Mouse (Mus musculus) left cerebral cortex, postnatal 14 days (tissue): Measurements from ENCODE around the gene St6gal1. TPM values are rescaled to one million over a fixed set of nuclear protein-coding genes. Genes with fewer than 3 reads are reported as not detected.

Experiments
- DNase-seq, 2 experiments: peaks; one replicate each; pipeline ENCODE4 v3.0.0; 2021 to 2022; ENCODE audit warnings: low spot score in 2 of 2, mixed read lengths in 1 of 2
- intact Hi-C: fragments of 180-260 bp; cut with DNase I; formaldehyde crosslinking; loops from one replicate; pipeline ENCODE4 v1.15.1; 2025
- total RNA-seq, 2 experiments: library from RNA; stranded (reverse); gene quantifications; 2 replicates each; pipeline ENCODE4 v1.2.3; 2021

Gene St6gal1
- total RNA-seq, 2 experiments from 2014 or later, result 10.5 to 13.0 TPM

- DNase-seq, result no peak
- intact Hi-C loops, result no loop called here
These were observed 8.2 kb upstream of the St6gal1 start for GRCm38 (mm10) chr16:23216366-23216765.

- no peak for DNase-seq
- intact Hi-C loops, result no loop called here
These were observed 6.2 kb upstream of the St6gal1 start for GRCm38 (mm10) chr16:23218313-23218712.

GRCm38 (mm10) chr16:23223166-23223870 lies 1.2 kb upstream of the St6gal1 start:
- peak in 1 of 2 experiments; percentile 8 for DNase-seq
- intact Hi-C loops, result loop anchor here (5.0 kb wide), 1 partner anchor 71 kb away; no protein-coding TSS in a partner anchor

GRCm38 (mm10) chr16:23223871-23224469 lies 570 bp upstream of the St6gal1 start:
- DNase-seq, result no peak
- intact Hi-C loops, result loop anchor here (5.0 kb wide), 1 partner anchor 72 kb away; no protein-coding TSS in a partner anchor

- intact Hi-C loops, result loop anchor here (5.0 kb wide), 1 partner anchor 177 kb away; no protein-coding TSS in a partner anchor
These were observed 655 bp downstream of the St6gal1 start for GRCm38 (mm10) chr16:23225069-23225721.

GRCm38 (mm10) chr16:23225821-23226600 lies 1.5 kb downstream of the St6gal1 start:
- intact Hi-C loops, result loop anchor here (5.0 kb wide), 1 partner anchor 176 kb away; no protein-coding TSS in a partner anchor
- DNase-seq, result peak in 1 of 2 experiments; percentile 58

More at GRCm38 (mm10) chr16:23225069-23225721, 655 bp downstream of the St6gal1 start:
- peak in 1 of 2 experiments; percentile 29 for DNase-seq

- intact Hi-C loops, result loop anchor here (5.0 kb wide), 1 partner anchor 176 kb away; no protein-coding TSS in a partner anchor
These were observed 2.2 kb downstream of the St6gal1 start for GRCm38 (mm10) chr16:23226601-23227351.

GRCm38 (mm10) chr16:23227851-23228250 lies 3.3 kb downstream of the St6gal1 start:
- DNase-seq, result no peak
- intact Hi-C loops, result loop anchor here (5.0 kb wide), 1 partner anchor 174 kb away; no protein-coding TSS in a partner anchor

More at GRCm38 (mm10) chr16:23226601-23227351, 2.2 kb downstream of the St6gal1 start:
- DNase-seq, result peak in 1 of 2 experiments; percentile 15

GRCm38 (mm10) chr16:23228486-23228885 lies 3.9 kb downstream of the St6gal1 start:
- no peak for DNase-seq
- intact Hi-C loops, result loop anchor here (5.0 kb wide), 1 partner anchor 174 kb away; no protein-coding TSS in a partner anchor

GRCm38 (mm10) chr16:23229945-23230344 lies 5.4 kb downstream of the St6gal1 start:
- DNase-seq, result no peak
- intact Hi-C loops, result loop anchor here (5.0 kb wide), 1 partner anchor 172 kb away; no protein-coding TSS in a partner anchor

GRCm38 (mm10) chr16:23231168-23231567 lies 6.6 kb downstream of the St6gal1 start:
- intact Hi-C loops, result no loop called here
- no peak for DNase-seq

GRCm38 (mm10) chr16:23232691-23233090 lies 8.2 kb downstream of the St6gal1 start:
- intact Hi-C loops, result no loop called here
- DNase-seq, result no peak

GRCm38 (mm10) chr16:23233496-23233895 lies 9.0 kb downstream of the St6gal1 start:
- DNase-seq, result peak in 1 of 2 experiments; percentile 31
- intact Hi-C loops, result no loop called here

GRCm38 (mm10) chr16:23234557-23234956 lies 10.0 kb downstream of the St6gal1 start:
- intact Hi-C loops, result no loop called here
- DNase-seq, result no peak

- no peak for DNase-seq
- intact Hi-C loops, result no loop called here
These were observed 10.7 kb downstream of the St6gal1 start for GRCm38 (mm10) chr16:23235173-23235694.

GRCm38 (mm10) chr16:23239583-23239982 lies 15.0 kb downstream of the St6gal1 start:
- intact Hi-C loops, result no loop called here
- no peak for DNase-seq

GRCm38 (mm10) chr16:23240049-23240949 lies 15.8 kb downstream of the St6gal1 start:
- DNase-seq, result peak; percentile 87
- intact Hi-C loops, result no loop called here
